Mouse (Mus musculus): Measurements from ENCODE around the gene St5.

- TF ChIP-seq CTCF (IDR thresholded peaks at IDR 0.05; ENCODE audit: control insufficient read depth, insufficient read depth, low read length) = no peak
- no peak for TF ChIP-seq POLR2A (IDR thresholded peaks at IDR 0.05; ENCODE audit: borderline replicate concordance, control insufficient read depth, low read depth, low read length)
Measured at GRCm38 (mm10) chr7:109610348-109610747, 93.1 kb downstream of the St5 start.

Data from bone marrow, adult 2 months (tissue).